Mouse (Mus musculus) heart, embryonic 14.5 days (tissue): Measurements from ENCODE around the gene Zdhhc4. TPM values are rescaled to one million over a fixed set of nuclear protein-coding genes. Genes with fewer than 3 reads are reported as not detected.

Experiments used
- polyA plus RNA-seq: library from polyadenylated mRNA; unstranded; fragments of >200 nt; fragmentation: Nextera tagmentation; extraction: Ambion mirVana; gene quantifications from 2 replicates; pipeline ENCODE4 v1.2.1, GENCODE M21; 2014

The Zdhhc4 gene
- polyA plus RNA-seq, 1 experiment from 2014 or later = 58.7 TPM

Other genes with a start within 250 kb of the Zdhhc4 start
- gene Rnf216, start 216.3 kb downstream of the Zdhhc4 start, polyA plus RNA-seq = 23.2 and 26.5 TPM in 2 replicates
- gene Olfr718-ps1, start 181.7 kb downstream of the Zdhhc4 start, polyA plus RNA-seq = not detected in 2 replicates
- gene Rbak, start 148.5 kb downstream of the Zdhhc4 start, polyA plus RNA-seq = 9.1 and 9.6 TPM in 2 replicates
- not detected in 2 replicates for gene Spdye4b, start 148.2 kb downstream of the Zdhhc4 start, polyA plus RNA-seq
- gene Spdye4a, start 102.4 kb downstream of the Zdhhc4 start, polyA plus RNA-seq = not detected in 2 replicates
- 9.4 and 9.7 TPM in 2 replicates for gene Zfp12, start 94.1 kb downstream of the Zdhhc4 start, polyA plus RNA-seq
- 1.1 and 1.6 TPM in 2 replicates for gene Zfp316, start 59.2 kb downstream of the Zdhhc4 start, polyA plus RNA-seq
- 0.07 TPM in 1 of 2 replicates, not detected in the other for gene Zfp853, start 35.6 kb downstream of the Zdhhc4 start, polyA plus RNA-seq
- 17.7 and 18.4 TPM in 2 replicates for gene E130309D02Rik, start 13.9 kb downstream of the Zdhhc4 start, polyA plus RNA-seq
- gene Grid2ip, start 28.1 kb upstream of the Zdhhc4 start, polyA plus RNA-seq = 0.09 and 0.18 TPM in 2 replicates
- 228 and 254 TPM in 2 replicates for gene Kdelr2, start 74.6 kb upstream of the Zdhhc4 start, polyA plus RNA-seq
- gene Daglb, start 135.3 kb upstream of the Zdhhc4 start, polyA plus RNA-seq = 10.8 TPM in 2 replicates
- 407 and 410 TPM in 2 replicates for gene Rac1, start 198.8 kb upstream of the Zdhhc4 start, polyA plus RNA-seq